Mouse (Mus musculus) heart, adult 18-20 months (tissue): ENCODE measurements at regions not wholly inside any gene's neighbourhood (a gene's known extent, or its start where the extent isn't known, plus 50 kb on each side); places are given as distances from the start of the nearest gene placed in this dataset.

Source experiments
- DNase-seq, 2 experiments: peaks; one replicate each; pipeline ENCODE4 v3.0.0; 2021 to 2022; ENCODE audit warnings: mixed read lengths in 1 of 2

DNA sequence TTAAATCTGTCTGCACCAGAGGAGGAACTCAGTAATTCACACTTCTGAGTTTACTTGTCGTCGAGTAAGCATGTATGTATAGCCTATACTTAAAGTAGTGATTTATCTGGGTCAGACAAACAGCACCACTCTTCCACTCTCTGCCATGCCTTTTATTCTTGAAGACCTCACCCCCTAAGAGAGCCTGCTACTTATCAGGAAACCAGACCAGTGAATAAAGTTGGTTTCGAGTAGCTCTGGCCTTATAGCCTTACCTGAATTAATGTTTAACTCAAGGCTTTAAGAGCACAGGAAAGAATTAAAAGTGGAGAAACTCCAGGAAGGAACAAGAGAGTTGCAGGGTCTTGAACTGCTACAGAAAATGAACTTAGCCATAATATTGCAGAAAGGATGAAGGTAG lies 398.1 kb downstream of the Lmo4 start:
- no peak for DNase-seq

DNA sequence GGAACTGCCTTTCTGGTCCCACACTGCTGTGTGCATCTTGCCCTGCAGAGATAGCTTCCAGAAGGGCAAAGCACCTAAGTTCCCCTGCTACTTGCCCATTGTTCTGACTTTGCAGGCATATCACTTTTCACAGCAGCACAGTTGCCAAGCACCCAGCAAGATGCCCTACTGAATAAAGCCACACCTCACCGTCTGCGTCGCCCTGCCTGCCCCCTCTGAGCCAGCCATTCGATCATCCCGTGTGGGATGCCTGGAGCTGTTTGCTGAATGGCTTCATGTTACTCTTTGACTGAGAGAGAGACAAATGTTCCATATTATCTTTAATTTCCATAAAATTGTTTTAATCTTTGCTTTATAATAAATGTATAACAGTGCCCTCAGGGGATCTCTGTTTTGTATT lies 407.2 kb downstream of the Lmo4 start:
- DNase-seq: no peak

DNA sequence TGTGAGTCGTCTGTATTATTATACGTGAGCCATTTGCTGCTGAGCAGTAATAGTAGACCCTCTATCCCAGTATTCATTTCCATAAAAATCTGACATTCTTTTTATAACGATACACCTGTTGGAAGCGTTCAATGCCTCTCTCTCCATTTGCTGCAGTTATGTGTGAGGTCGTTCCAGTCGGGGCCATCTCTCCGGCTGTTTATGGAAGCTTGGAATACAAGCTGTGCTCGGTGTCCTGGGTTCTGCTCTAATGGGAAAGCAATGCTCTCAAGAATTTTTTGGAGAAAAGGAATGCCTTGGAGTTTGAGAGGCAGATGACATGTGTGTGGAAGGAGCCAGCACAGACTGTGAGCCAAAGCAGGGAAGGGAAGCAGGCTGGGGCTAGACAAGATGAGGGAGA lies 414.1 kb downstream of the Lmo4 start:
- no peak for DNase-seq

DNA sequence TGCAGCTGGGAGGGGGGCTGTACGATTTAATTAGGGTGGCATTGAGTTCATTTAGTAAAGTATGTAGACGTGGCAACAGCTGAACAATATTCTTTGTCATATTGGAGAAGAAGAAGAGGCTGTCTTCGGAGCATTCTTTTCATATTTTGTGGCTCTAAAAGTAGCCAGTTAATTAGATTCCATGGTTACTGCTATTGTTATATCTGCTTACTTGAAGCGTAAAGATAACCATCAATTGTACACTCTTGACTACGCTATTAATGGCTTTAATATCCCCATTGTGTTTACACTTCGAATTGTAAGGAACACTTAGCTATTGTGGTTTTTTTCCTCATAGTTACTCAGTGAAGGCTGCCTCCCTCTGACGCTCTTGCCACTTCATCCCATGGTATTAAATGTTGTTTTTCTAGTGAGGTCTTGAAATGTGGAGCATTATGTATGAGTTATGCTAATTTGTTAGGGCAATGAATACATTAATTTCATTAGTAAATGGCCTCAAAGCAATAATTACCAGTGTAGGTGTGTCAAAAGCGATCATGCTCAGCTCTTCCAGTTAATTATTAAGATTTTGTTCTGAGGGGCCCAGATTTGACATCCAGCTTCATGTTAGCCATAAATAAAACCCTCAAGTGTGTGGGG lies 415.0 kb downstream of the Lmo4 start:
- DNase-seq: no peak

DNA sequence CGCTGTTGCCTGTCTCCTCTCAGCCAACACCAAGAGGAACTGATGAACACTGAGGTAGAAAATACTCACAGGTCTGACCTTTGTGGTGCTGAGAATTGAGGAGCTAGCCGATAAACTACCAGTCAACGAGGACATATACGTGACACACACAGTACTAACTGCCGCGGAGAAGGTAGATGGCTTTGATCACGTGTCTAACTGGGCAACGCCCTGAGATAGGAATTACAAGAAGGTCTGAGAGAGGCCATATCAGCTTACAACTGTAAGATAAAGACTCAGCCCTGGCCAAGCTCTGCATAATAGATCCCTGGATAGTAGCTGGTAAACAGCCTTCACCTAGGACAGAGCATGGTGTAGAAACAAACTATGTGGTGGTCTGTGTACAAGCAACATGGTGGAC lies 418.1 kb downstream of the Lmo4 start:
- DNase-seq: no peak

DNA sequence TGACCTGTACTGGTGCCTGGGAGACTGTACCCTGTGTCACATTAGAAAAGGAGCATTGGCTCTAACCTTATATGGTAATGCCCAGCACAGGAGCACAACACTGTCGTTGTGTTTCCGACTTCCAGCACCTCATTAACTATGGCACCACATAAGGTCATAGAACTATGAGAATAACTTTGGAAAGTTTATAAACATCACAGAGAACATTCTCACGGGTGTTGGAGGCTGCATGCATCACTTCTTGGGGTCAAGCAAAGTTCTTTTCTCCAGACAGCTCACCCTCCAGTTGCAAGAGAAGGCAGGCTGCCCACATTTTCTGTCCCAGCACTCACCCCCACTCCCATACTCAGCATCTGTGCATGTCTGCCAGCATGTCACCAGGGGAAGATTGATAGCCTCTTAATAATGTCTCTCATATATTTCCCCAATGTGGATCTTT lies 420.6 kb downstream of the Lmo4 start:
- DNase-seq: no peak

DNA sequence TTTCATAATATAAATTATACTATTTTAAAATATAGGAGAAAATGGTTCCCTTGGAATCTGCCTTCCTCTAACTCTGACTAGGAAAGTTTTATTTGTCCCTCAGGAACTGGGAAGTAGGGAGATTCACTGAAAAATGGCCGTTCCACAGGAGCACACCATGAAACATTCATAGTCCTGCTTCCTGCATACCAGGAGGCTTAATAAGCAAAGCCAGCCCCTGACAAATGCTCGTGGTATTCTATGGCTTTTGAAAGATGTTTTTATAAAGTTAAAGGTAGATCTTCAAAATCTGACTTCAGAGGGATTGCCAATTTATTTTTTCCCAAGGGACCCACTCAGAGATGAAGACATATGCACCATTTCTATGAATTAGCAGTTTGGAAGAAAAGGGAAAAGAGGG lies 426.9 kb downstream of the Lmo4 start:
- DNase-seq: no peak

DNA sequence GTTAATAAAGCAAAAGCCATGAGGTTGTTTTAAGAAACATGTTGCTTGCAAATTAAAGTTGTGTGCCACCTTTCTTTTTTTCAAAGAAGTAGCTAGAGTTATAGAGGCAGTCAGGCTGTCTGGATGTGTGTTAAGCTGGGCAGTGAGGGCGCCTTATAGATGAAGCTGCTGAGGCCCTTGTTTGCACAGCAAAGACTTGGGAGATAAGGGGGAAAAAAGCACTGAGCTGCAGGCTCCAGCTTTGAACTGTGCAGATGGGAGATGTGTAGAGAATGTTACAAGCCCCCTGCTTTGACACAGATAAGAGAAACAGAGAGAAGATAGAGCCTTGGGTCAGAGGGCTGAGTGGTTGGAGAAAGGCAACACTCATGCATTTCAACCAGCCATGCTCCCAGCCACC lies 445.7 kb downstream of the Lmo4 start:
- DNase-seq: no peak

DNA sequence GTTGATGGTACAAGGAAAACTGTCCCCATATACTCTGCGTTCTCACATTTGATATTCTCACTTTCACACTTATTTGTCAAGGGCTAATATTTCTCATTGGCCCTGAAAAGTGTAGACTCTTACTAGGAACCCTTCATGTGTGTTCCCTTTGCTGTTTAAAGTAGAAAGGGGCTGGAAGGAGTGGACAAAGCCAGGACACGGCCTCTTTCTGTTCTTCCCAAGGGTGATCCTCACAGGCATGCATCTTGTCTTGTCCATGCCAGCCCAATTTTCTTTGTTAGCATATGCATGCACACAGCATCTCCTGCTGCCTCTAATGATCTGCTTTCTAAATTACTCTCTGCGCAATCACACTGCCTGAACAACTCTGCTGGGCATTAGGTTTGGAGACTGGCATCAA lies 451.8 kb downstream of the Lmo4 start:
- DNase-seq: no peak

DNA sequence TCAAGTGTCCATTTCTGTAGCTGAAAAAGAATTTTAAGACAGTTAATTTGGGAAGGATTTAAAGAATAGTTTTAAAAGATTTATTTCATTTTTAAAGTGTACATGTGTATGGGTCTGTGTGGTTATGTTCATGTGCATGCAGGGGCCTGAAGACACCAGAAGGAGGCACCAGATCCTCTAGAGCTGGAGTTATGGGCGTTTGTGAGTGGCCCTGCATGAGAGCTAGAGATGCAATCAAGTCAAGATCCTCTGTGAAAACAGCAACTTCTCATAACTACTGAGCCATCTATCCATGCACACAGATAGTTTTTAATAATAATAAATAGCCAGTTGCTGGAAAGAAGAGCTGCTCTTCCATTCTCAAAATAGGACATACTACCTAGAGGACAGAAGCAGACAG lies 452.4 kb downstream of the Lmo4 start:
- DNase-seq: no peak

DNA sequence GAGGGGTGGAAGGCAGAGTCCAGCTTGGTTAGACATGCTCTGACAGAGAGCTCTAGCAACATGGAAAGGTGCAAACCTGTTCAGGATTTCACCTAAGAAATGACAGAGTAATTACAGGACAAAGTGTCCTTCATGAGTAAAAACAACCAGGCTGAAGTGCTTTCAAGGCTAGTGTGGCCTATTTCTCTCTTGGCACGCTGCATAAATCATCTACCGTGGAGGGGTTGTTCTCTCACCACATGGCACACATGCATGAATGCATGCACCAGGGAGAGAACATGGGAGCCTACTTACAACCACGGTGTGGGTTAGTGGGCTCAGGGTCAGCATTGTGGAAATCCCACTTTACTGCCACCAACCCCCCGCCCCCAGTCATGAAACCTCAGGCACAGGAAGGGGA lies 454.9 kb downstream of the Lmo4 start:
- DNase-seq: no peak

DNA sequence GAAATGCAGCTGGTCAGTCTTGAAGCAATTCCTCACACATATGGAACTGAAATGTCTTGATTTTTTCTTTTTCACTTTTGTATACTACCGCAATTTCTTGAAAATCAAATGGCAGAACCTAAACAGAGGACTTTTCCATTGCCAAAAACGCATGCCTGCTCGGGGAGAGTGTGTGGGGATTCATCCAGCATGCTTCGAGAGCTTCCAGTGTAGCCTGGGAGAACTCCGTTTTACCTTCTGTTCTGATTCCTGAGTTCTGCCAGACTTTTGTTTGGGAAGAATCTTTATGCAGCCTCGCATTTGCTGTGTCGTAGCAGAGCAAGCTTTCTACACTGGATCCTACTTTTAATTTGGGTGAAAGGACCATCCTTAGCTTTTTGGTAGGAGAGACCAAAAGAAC lies 461.4 kb downstream of the Lmo4 start:
- DNase-seq: no peak

DNA sequence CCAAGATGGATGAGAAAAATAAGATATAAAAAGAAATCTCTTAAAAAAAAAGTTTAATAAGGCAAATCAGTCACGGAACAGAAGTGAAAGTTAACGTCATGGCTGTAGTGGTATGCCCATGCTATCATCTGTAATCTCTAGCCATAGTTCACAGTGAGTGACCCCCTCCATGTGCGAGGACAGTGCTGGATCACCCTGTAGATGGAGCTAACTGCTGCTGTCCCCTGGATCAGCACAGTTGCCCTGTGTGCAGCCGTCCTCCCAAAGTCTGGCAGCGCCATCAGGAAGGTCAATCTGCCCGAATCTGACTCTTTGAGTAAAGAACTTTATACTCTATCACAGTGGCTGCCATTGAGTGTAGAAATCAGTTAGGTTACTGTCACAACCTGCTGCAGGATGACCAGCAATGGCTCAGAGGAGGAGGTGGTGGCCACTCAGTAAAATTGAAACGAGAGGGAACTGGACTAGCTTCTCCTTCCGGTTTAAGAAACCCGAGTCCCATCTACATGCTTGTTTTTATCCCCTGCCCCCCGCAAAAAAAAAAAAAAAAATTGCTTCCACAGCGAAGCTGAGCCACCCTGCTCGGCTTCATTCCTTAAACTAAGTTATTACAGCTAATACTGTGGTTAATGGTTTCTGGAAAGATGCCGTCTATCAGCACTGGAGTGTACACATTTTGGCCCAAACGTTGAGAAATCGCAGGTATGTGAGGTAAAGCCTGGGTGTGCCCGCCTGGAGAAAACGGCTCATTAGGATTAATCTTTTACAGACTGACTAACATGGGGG lies 462.0 kb downstream of the Lmo4 start:
- DNase-seq: no peak

DNA sequence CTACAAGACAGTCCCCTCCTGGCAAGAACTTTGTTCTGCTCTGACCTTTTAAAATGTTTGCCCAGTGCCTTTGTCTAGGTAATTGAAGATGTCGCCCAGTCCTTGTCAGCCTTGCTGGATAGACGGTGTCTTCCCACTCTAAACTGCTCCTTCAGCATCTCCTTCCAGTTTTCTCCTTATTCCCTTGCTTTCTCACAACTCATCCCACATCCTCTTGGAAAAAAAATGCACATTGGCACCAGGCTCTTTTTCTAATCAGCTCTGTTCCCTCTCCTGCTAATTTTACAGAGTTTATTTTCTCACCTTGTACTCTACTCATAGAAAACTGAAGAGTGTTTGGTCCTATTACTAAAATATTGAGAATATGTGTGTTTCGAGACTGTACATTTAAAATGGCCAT lies 466.3 kb downstream of the Lmo4 start:
- DNase-seq: no peak

DNA sequence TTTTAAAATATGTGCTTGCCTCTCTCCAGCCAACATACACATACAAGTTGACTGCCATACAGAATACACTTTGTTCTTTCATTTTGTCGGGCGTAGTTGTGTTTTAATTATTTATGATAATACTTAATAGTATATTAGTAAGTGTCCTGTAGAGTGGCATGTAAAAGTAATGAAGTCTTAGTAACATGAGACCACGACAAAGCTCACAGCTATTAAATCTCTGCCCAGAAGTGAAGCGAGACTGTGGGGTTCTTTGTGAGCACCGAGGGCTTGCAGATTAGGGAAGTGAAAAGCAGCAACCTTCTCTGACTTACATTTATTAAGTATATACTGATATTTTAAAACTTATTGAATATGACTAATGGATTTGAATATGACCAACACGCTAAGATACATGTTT lies 467.2 kb downstream of the Lmo4 start:
- DNase-seq: no peak

DNA sequence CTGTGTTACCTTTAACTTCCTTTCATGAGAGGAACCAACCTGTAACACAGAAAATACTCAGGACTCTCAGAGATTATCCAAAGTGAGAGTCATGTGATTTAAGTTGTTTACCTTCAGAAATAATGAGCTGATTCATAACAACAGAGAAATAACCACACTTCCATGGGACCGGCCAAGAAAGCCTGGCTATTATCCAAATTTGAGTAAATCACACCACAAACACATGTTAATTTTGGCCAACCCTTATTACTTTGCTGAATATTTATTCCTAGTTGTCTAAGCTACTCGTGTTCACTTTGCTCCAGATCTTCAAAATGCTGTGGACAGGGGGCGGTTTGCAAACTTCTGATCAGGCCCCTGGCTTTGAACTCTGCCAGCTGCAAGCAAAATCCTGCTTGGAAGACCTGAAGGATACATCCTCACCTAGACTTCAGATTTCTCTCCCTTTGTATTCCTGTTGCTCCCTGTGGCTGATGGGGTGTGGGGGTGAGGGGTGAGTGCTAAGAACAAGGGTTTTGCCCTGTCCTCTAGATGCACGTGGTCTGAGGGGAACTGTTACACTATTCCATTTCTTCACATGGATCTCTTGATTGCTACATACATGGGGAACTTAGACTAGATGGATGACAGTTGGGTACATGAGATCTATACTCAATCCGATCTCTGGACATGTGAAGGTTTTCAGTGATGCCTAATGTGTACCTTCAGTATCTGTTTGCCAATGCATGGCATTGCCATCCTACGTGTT lies 468.2 kb downstream of the Lmo4 start:
- peak; percentile 20 to 24 for DNase-seq

DNA sequence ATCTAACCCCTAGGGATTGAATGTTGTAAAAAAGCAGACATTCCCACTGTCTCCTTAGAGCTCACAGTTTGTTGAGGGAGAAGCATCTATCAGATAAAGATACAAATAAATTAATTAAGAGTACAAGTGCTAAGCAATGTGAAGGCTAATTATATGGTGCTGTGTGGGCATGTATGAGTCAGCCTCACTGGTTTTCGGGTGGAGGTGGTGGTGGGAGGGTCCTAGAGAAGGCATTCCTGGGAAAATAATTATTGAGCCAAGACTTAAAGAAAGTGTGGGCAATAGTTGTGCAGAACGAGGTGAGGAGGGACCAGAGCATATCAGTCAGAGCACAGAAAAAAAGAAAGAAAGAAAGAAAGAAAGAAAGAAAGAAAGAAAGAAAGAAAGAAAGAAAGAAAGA lies 470.2 kb downstream of the Lmo4 start:
- no peak for DNase-seq

DNA sequence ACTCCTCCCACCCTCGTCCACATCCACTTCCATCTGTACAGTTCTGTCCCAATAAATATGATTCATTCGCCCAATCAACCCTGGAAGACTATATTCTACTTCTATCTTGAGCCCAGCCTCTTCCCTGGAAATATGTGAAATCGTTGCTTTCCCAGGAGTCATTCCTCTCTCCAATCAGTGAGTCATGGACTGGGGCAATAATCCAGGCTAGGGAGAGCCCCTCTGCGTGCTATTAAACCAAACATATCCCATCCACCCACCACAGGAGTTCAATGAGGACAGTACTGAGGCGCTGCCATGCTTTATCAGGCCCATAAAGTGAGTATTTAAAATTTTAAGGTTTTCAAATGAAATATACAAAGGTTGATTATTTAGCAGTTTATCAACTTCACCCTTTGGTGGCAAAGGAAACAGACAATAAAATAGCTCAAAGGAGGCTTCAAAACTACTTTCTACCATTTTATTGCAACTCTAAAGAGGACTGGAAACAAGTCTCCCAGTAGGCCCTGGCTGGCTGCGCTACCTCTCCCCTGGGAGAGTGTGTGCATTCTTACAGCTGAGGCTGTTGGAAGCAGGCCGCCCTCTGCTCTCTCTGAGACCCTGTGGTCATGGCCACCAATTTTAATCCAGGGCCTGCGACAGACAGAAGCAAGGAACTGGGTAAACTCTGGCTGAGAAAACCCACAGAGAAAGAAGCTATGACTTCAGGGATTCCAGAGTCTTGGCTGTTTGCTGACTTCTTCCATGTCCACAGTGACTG lies 471.9 kb downstream of the Lmo4 start:
- peak; percentile 40 to 48 for DNase-seq

DNA sequence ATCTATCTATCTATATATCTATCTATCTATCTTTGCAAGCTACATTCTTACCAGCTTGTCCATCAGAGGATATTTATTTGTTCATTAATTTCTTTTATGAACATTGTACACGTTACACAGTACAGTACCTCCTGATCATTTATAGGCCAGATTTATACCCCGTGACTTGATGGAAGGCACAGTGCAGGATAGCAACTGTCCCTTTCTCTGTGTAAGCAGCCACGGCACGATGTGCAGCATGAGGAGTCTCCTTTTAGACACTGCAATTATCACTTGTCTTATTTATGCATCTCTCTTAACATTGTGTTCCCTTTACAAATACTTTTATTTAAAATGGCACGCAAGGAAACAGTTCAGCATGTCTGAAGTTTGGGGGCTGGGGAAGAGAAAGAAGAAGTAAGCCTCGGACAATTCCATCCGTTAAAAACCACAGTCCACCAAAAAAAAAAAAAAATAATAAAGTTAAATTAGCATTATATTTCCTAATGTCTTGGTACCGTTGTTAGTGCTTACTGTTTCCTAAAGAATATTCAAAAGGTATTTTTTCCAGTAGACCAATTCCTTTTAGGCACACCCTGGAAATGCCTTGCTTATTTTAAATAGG lies 475.4 kb downstream of the Lmo4 start:
- DNase-seq: no peak

DNA sequence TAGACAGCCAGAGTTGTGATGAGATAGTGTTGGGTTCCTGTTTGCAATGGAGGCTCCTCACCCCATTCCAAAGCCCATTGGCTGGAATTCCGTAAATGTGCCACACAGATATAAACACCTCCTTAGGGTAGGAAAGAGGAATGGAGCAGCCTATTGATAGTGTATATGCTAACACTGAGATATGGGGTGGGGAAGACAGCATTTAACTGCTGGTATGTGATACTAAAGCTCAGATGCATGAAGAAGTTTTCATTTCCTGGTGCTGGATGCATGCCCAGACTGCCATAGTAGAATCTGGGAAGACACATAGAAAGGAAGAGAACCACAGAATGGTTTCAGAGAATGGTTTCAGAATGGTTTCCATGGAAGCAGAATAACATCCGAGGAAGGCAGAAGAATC lies 482.4 kb downstream of the Lmo4 start:
- DNase-seq: no peak

DNA sequence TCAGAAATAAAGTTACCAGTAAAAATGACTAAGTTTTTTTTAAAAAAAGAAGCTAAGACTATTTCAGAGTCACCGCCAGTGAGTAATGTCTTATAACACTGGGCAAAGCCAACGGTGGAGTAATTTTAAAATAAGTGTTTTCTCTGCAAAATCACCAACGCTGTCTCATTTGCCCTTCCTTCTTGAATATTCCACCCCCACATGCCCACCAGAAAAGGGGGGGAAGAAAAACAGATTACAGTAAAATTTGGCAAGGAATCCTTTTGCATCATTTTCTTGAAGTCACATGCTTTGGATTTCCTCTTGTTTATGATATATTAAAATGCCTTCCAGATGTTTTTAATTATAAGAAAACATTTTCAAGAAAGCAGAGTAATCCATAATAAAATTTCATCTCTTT lies 482.9 kb downstream of the Lmo4 start:
- no peak for DNase-seq

DNA sequence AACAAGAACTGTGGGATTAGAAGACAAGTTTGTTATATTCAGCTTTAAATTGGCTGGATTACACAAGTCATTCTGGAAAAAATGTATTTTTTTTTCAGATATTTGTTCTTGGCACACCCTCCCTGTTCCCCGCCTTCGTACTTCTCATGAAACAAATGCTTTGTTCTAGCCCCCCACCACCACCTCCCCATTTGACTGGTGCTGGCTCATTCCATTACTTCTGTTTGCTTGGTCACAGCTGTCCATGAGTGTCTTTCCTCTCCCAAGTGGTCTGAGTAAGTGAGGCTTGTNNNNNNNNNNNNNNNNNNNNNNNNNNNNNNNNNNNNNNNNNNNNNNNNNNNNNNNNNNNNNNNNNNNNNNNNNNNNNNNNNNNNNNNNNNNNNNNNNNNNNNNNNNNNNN lies 491.8 kb downstream of the Lmo4 start:
- peak; percentile 31 to 36 for DNase-seq
